Mouse (Mus musculus): ENCODE measurements at regions not wholly inside any gene's neighbourhood (a gene's known extent, or its start where the extent isn't known, plus 50 kb on each side); places are given as distances from the start of the nearest gene placed in this dataset.

DNA sequence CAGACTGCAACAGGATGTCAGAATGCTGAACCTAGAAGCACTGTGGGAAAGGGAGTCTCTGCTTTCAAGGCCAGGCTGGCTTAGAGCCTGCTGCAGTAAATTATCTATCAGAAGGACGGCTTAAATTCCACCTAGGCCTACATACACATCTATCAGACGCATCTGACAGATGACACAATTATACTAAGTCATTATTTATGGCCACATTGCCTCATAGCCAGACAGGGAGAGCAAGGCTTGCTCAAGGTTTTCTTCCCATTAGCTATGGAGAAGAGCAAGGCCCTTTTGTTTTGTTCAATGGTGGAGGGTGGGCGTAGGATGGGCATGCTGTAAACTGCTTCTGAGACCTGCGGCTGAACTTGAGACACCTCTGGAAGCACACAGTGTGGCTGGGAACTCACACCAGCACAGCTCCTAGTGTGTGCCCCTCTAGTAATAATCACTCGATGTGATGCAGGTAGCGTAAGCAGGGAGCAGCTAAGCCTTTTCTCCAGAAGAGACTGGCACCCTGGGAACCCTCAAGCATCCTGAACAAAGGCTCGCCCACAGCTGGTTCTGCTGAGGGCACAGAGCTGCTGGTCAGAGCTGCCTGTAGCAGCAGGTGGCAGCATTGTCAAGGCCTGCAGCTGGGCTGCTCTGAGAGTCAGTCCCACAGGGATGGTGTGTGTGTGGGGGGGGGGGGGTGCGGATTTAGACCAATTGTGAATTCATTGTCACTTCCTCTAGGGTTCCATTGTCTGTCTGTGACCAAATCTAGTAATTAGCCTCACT, 406.8 kb upstream of the Adamts16 start:
- no peak for DNase-seq (ENCODE audit: low spot score in 2 of 2)

DNA sequence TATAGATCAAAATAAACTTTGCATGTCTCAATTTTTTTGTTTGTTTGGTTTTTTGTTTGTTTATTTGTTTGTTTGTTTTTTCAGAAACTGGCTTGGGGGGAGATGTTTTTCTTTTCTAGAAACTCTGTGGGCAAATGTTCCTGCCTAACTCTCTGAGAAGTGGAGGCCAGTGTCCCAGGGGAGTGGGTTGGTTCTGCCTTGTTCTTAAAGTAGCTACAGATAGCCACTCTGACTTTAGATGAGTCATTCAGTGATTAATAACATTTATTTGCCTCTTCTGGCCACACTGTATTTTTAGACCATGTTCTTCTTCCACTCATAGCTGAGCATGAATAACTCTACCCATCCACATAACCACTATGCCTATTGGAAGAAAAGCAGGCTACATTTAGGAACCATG, 405.6 kb upstream of the Adamts16 start:
- no peak for DNase-seq (ENCODE audit: low spot score in 2 of 2)

DNA sequence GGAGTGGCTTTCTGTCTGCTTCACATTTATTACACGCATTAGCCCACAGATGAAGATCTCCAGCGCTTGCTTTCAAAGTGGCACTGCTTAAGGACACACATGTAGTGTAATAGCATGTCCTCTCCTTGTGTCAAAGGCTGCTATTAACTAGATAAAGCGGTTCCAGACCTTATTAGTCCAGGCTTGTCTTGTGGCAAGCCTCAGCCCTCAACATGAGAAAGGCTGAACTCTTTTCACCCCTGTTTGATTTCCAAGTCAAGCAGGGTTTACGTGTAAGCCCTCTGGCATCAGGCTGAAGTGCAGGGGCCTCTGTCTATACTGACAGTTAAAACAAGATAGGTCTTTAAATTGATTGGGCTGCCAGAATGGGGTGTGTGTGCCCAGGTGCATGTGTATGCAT, 403.7 kb upstream of the Adamts16 start:
- no peak for DNase-seq (ENCODE audit: low spot score in 2 of 2)

DNA sequence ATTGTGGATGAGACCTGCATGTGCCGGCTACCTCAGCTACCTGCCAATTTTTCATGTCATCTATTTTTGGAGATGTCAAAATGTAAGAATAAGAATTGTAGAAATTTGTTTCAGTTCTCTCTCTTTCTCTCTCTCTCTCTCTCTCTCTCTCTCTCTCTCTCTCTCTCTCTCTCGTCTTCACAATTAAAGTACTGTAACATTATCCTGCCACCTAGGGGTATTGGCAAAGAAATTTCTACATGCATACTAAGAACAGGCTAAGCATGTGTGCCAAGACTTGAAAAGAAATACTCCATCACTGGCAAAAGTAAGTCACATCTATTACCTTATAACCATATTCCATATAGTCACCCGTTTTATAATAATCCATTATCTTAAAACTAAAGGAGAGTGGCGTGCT, 398.2 kb upstream of the Adamts16 start:
- DNase-seq (ENCODE audit: low spot score in 2 of 2), result no peak

- DNase-seq (ENCODE audit: low spot score in 2 of 2), result no peak
Observed at GRCm38 (mm10) chr13:71235338-71235737, 393.7 kb upstream of the Adamts16 start.

DNA sequence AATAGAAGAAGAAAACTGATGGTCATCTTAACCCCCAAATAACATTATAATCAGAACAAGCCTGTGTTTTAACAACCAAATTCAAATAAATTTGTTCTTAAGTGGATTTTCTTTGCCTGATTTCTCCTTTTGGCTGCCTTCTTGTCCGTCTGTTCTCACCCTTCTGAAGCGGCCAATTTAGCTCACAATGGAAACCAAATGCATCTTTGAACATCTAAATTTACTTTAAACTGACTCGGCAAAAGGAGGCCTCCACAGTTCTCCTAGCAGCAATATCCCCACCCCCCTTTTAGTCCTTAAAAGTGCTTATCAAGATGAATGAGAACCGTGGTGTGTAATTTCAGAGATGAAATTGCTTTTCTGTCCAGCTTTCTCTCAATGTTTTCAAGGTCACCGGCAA, 389.6 kb upstream of the Adamts16 start:
- no peak for DNase-seq (ENCODE audit: low spot score in 2 of 2)

DNA sequence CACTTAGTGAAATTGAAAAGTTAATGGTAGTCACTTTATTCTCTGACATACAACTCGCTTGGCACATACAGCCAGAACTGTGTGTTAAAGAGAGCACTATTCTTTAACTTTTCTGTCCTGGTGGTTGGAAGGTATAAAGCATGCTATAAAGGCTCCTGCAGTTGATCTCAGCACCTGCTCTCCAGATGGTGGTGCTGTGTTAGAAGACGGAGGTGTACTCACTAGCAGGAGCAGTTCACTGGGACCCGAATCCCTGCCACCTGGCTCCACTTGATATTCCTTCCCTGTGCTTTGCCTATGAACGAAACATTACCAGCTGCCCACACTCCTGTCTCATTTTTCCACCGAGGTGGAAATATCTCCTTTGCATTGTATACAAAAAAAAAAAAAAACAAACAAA, 373.2 kb upstream of the Adamts16 start:
- no peak for DNase-seq (ENCODE audit: low spot score in 2 of 2)

DNA sequence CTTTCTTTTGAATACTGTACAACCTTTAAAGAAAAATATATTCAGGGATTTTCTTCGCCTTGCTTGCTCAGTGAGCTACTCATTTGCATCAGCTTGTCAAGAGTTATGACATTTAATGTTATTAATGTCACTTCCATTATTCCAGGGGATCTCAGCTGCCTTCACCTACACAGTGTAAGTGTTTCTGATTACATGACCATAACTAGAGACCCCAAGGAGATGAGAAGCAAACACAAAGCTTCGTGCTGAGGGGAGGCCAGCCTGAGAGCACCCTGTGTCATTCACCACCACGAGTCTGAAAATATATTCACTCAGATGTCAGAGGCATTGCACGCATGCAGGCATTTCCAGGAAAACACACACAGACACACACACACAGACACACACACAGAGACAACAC, 369.8 kb upstream of the Adamts16 start:
- no peak for DNase-seq (ENCODE audit: low spot score in 2 of 2)

DNA sequence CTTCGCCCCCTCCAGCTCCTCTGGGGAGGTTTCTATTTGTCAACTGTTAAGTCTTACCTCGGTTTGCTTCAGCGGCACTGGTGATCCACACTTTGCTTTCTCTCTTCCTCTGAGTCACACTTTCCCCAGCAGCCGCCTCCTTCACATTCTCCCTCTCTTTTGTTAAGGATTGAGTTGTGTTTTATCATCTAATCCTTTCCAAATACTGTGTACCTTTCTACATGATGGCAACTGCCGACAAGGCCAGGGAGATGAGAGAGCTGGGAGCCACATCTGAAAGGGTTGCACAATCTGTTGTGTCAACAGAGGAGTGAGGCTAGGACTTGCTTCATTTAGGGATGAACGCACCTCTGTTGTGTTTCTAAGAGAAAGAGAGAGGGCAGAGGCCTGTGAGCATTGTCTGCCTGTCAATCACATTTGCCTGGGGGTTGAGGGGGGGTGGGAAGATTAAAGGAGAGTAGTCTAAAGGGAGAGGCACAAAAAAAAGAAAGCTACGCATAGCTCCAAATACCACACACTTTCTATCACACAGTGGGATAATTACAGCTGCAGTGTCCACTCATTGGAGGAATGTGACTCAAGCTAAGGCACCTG, 369.1 kb upstream of the Adamts16 start:
- no peak for DNase-seq (ENCODE audit: low spot score in 2 of 2)

GRCm38 (mm10) chr13:71205708-71206107, 364.1 kb upstream of the Adamts16 start:
- DNase-seq (ENCODE audit: low spot score in 2 of 2), result no peak

DNA sequence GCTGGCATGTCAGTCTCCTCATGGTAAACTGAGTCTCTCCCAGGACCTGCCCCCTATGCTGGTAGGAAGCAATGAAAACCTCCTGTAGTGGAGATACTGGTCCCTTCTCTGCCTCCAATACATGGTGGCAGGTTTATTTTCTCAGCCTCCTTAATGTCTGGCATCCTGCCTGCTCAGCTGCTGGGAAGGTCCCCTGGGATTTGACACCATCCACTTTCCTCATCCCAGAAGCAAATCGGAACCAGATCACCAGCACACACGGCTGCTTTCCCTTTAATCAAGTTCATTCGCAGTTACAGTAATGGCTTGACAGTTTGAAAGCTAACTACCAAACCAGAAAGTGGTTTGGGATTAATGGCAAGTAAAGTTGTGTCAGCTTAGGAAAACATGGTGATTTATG, 359.0 kb upstream of the Adamts16 start:
- no peak for DNase-seq (ENCODE audit: low spot score in 2 of 2)

- no peak for DNase-seq (ENCODE audit: low spot score in 2 of 2)
Observed at GRCm38 (mm10) chr13:71195675-71196074, 354.1 kb upstream of the Adamts16 start.

DNA sequence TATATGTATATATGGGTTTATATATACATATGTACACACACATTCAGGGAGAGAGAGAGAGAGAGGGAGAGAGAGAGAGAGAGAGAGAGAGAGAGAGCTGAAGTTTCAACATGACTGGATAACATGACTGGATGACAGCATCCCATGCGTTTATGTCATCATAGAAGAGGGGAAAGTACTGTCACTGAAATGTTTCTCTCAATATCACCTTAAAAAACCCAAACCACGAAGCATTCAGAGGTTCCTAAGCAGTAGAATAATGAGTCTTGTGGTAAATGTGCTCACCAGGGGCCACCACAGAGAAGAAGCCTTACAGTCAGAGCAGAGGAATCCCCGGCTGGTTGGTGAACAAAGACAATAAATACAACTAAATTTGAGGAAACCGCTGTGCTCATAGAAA, 342.9 kb upstream of the Adamts16 start:
- DNase-seq (ENCODE audit: low spot score in 2 of 2), result no peak

DNA sequence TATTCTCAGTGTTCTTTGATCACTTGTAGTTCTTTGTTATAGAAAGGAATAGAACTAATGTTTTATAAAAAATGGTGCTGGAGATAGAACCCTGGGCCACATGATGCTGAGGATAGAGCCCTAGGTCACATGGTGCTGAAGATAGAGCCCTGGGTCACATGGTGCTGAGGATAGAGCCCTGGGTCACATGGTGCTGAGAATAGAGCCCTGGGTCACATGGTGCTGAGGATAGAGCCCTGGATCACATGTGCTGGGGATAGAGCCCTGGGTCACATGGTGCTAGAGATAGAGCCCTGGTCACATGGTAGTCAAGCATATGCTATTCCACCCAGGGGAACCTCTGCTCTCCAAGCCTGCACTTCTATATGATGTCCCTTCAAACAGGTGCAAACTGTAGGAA, 337.5 kb upstream of the Adamts16 start:
- no peak for DNase-seq (ENCODE audit: low spot score in 2 of 2)

DNA sequence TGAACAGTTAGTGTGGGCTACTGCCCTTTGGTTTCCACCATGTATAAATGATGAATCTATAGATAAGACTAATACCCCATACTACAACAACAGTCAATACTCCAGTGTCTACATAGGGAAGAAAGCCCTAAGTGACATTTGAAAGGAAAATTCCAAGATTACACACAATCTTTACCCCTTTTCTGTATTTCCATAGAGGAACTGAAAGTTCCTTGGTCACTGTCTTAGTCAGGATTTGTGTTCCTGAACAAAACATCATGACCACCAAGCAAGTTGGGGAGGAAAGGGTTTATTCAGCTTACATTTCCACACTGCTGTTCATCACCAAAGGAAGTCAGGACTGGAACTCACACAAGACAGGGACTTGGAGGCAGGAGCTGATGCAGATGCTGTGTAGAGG, 332.7 kb upstream of the Adamts16 start:
- DNase-seq (ENCODE audit: low spot score in 2 of 2), result no peak

DNA sequence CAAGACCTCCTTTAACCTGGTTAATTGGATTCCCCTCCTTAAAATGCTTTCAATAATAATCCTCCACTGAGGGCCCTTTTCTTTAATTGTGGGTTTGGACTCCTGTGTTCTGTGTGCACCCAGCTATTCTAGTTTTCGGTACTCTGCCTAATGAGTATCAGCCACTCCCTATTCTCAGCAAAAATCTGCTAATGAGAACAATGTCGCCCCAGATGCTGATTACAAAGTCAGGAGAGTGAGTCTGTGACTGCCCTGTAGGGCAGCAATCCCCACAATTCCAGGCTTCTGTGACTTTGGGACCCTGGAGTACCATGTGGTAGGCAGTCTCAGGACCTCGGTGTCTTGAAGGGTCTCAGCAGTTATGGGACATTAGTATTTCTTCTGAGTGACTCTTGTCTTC, 324.6 kb upstream of the Adamts16 start:
- no peak for DNase-seq (ENCODE audit: low spot score in 2 of 2)

GRCm38 (mm10) chr13:71165096-71165920, 323.7 kb upstream of the Adamts16 start:
- DNase-seq (ENCODE audit: low spot score in 2 of 2), result no peak

DNA sequence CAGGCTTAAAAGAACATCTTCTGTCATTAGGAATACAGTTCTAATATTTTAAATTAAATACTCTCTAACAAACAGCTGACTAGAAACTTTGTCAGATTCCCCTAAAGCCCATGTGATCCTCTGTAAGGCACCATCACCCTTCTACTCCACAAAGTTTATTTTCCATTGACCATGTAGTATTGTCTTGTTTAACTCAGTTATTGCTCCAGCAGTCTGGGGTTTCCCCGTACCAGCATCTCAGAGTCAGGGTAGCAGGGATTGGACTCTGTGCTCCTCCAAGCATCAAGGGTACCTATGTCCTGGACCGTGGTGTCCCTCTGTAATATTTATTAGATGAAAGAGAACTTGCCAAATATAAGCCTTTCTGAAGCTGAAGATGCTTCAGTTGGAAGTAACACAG, 322.4 kb upstream of the Adamts16 start:
- no peak for DNase-seq (ENCODE audit: low spot score in 2 of 2)

- no peak for DNase-seq (ENCODE audit: low spot score in 2 of 2)
Observed at GRCm38 (mm10) chr13:71162952-71163351, 321.3 kb upstream of the Adamts16 start.

DNA sequence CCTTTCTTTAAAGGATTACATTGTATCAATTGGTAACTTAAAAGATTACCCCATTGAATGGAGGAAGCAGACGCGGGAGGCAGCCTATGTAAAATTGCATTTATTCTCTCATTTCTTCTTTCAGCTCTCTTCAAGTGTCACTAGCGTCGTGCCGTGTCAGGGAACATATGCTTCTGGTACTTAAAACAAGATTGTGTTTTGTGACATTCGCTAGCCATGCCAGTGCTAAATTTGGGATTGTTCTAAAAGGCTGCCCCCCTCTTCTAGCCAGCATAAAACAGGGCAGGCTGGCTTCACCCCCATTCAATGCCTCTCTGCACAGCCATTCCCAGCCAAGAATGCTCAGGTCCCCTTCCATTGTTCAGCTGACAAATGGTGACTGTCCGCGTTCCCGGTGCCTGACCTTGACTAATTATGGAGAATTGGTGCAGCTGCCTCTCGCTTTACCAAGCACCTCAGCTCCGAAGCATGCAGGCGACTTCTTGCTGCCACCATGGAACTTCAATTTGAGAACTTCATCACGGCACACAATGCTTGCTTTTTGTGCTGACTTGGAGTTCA, 316.8 kb upstream of the Adamts16 start:
- no peak for DNase-seq (ENCODE audit: low spot score in 2 of 2)

GRCm38 (mm10) chr13:71157656-71158299, 316.2 kb upstream of the Adamts16 start:
- no peak for DNase-seq (ENCODE audit: low spot score in 2 of 2)

DNA sequence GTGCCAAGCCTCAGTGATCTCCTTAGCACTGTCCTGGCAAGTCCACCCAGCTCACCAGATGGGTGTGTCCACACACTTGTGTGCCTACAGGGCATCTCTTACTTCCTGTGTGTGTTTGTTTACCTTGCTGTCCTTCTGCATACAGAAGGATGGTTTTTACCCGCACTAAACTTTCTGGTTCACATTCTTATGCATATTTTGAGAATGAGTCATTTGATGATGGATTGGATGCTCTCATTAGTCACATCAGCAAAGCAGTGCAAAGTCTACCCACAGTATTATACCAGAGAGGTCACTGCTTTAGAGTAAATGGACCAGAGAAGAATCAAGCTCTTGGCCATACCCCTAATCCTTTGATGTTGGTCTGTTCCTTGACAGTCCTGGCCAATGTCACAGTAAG, 308.5 kb upstream of the Adamts16 start:
- DNase-seq (ENCODE audit: low spot score in 2 of 2), result no peak

Measured in thymus, postnatal 10 days (tissue).